In genomic region chr12:106226776-106227562, GRCm38 (mm10) we compare ENCODE assay signal across 9 mouse cellular contexts.
A peak's percentile ranks its signal among the peaks of the same experiment; 100 is the strongest.
DNase-seq lines count a peak whose midpoint lies in the region; ATAC-seq lines count a peak whose summit lies in the region.
"Had no signal": no experiment of that assay in that cellular context is flagged by ENCODE, and none has a peak within 500 bp of the region (broad histone marks: within the 10 kb centered on the region; RNA-seq: fewer than 3 reads in every experiment).

No protein-coding gene starts in this region.

- WGBS in kidney, embryonic 16.5 days, result 19% methylated on average over 25 of the region's 25 CpGs
- 12% methylated on average over 25 of the region's 25 CpGs for whole genome bisulfite sequencing in embryonic facial prominence, embryonic 12.5 days
- WGBS in limb, embryonic 10.5 days, result 33% methylated on average over 25 of the region's 25 CpGs

- 0 out of 2 replicates have a peak, but pooled peaks cover 6% of the 10 kb centered on the region for H3K27me3 ChIP-seq in kidney, embryonic 16.5 days (ENCODE audit: insufficient read depth, low read length)
- peaks cover 14% of the 10 kb centered on the region; the same call in 1 of the 2 replicates for H3K27me3 ChIP-seq in embryonic facial prominence, embryonic 12.5 days
- H3K27me3 ChIP-seq in limb, embryonic 10.5 days (ENCODE audit: low read depth, poor library complexity, severe bottlenecking), result 0 out of 2 replicates have a peak, but pooled peaks cover 5% of the 10 kb centered on the region

- H3K36me3 ChIP-seq in kidney, embryonic 16.5 days (ENCODE audit: insufficient read depth, low read length), result no peaks in the 10 kb centered on the region
- H3K36me3 ChIP-seq in embryonic facial prominence, embryonic 12.5 days, result no peaks in the 10 kb centered on the region
- H3K36me3 ChIP-seq in limb, embryonic 10.5 days, result no peaks in the 10 kb centered on the region

- peaks cover 6% of the 10 kb centered on the region; the same call in 1 of the 2 replicates for H3K4me1 ChIP-seq in kidney, embryonic 16.5 days (ENCODE audit: insufficient read depth, low read length)
- peaks cover 16% of the 10 kb centered on the region for H3K4me1 ChIP-seq in embryonic facial prominence, embryonic 12.5 days
- peaks cover 21% of the 10 kb centered on the region for H3K4me1 ChIP-seq in limb, embryonic 10.5 days

- H3K27ac ChIP-seq in kidney, embryonic 16.5 days (ENCODE audit: low read length), result no peak overlapping the region
- peak overlapping the region; percentile 36; the same call in 1 of the 2 replicates for H3K27ac ChIP-seq in embryonic facial prominence, embryonic 12.5 days
- H3K27ac ChIP-seq in limb, embryonic 10.5 days, result peak overlapping the region; percentile 40; the same call in 1 of the 2 replicates

- H3K4me3 ChIP-seq in kidney, embryonic 16.5 days (ENCODE audit: low read length), result peak overlapping the region; percentile 18
- no peak overlapping the region for H3K4me3 ChIP-seq in embryonic facial prominence, embryonic 12.5 days
- H3K4me3 ChIP-seq in limb, embryonic 10.5 days, result peak overlapping the region; percentile 17; the same call in 1 of the 2 replicates

- ATAC-seq in kidney, embryonic 16.5 days (ENCODE audit: low FRiP score, low TSS enrichment), result no peak; the same call in 1 of the 2 replicates
- no peak for ATAC-seq in embryonic facial prominence, embryonic 12.5 days (ENCODE audit: insufficient number of reproducible peaks, insufficient read depth, low FRiP score, low TSS enrichment)

- no peak for DNase-seq in kidney, postnatal 10 days
- no peak for DNase-seq in limb, embryonic 10.5 days (ENCODE audit: low spot score)
- peak; percentile 24 for DNase-seq in retina, embryonic 14.5 days (ENCODE audit: low spot score)
- no peak for DNase-seq in adrenal gland, adult 18-20 months (ENCODE audit: low spot score in 2 of 2)
- DNase-seq in gastrocnemius, adult 8-10 months (ENCODE audit: low spot score in 2 of 2), result no peak
- DNase-seq in ovary, postnatal 10 days (ENCODE audit: low spot score), result no peak
- DNase-seq: gastrocnemius, postnatal 10 days had no signal

- no peak overlapping the region for H3K9ac ChIP-seq in kidney, embryonic 16.5 days (replicated peaks; ENCODE audit: low read length)
- no peak overlapping the region for H3K9ac ChIP-seq in embryonic facial prominence, embryonic 12.5 days

- no peaks in the 10 kb centered on the region for H3K9me3 ChIP-seq in kidney, embryonic 16.5 days (ENCODE audit: low read length)
- no peaks in the 10 kb centered on the region for H3K9me3 ChIP-seq in embryonic facial prominence, embryonic 12.5 days
- H3K9me3 ChIP-seq in limb, embryonic 10.5 days (replicated peaks), result no peaks in the 10 kb centered on the region

- H3K4me2 ChIP-seq in kidney, embryonic 16.5 days (replicated peaks; ENCODE audit: low read depth, low read length), result peak overlapping the region; percentile 44
- H3K4me2 ChIP-seq in embryonic facial prominence, embryonic 12.5 days (replicated peaks), result peak overlapping the region; percentile 43
